Mouse (Mus musculus) myocyte (in vitro differentiated cells): ENCODE measurements around the gene Lgsn. TPM values are rescaled to one million over a fixed set of nuclear protein-coding genes. Genes with fewer than 3 reads are reported as not detected.

Source experiments
- H3K27me3 ChIP-seq: one replicate; pipeline ENCODE4 v1.6.1; 2011; ENCODE audit not compliant: control insufficient read depth, insufficient read depth, insufficient read length
- H3K36me3 ChIP-seq: one replicate; pipeline ENCODE4 v1.6.1; 2011; ENCODE audit not compliant: control insufficient read depth, insufficient read depth
- H3K4me2 ChIP-seq: one replicate; pipeline ENCODE4 v1.6.1; 2011; ENCODE audit warnings: low read depth, control low read depth
- H3K4me3 ChIP-seq: one replicate; pipeline ENCODE4 v1.5.1; 2011; ENCODE audit warnings: mild to moderate bottlenecking, control low read depth, moderate library complexity
- H3K79me2 ChIP-seq: one replicate; pipeline ENCODE4 v1.6.1; 2011; ENCODE audit not compliant: control insufficient read depth, insufficient read depth
- H3ac ChIP-seq: one replicate; pipeline ENCODE4 v1.6.1; 2011; ENCODE audit not compliant: control insufficient read depth, insufficient read length
- CEBPB ChIP-seq: IDR thresholded peaks from 2 replicates; pipeline ENCODE4 v1.6.1; 2011; ENCODE audit warnings: mild to moderate bottlenecking, moderate library complexity; ENCODE audit not compliant: poor library complexity, insufficient read depth, severe bottlenecking
- E2F4 ChIP-seq: IDR thresholded peaks from one replicate; pipeline ENCODE4 v1.6.1; 2011; ENCODE audit warnings: mild to moderate bottlenecking, control low read depth, moderate library complexity; ENCODE audit not compliant: insufficient read depth
- MAX ChIP-seq: IDR thresholded peaks from one replicate; pipeline ENCODE4 v1.6.1; 2011; ENCODE audit warnings: low read depth, mild to moderate bottlenecking, control low read depth
- MYOD1 ChIP-seq, 3 experiments: IDR thresholded peaks; one replicate each; pipeline ENCODE4 v1.6.1; 2011; ENCODE audit warnings: control low read depth in 2 of 3, low read depth in 2 of 3, mild to moderate bottlenecking in 2 of 3, moderate library complexity in 1 of 3; ENCODE audit not compliant: insufficient read length in 2 of 3, control insufficient read depth in 1 of 3
- MYOG ChIP-seq, 3 experiments: IDR thresholded peaks; one replicate each; pipeline ENCODE4 v1.6.1; 2011; ENCODE audit warnings: control low read depth in 2 of 3, low read depth in 2 of 3, mild to moderate bottlenecking in 2 of 3; ENCODE audit not compliant: insufficient read length in 2 of 3, control insufficient read depth in 1 of 3, insufficient read depth in 1 of 3
- POLR2A ChIP-seq: IDR thresholded peaks from one replicate; pipeline ENCODE4 v1.6.1; 2011; ENCODE audit warnings: low read depth, mild to moderate bottlenecking, control low read depth, moderate library complexity; ENCODE audit not compliant: insufficient read length
- POLR2AphosphoS2 ChIP-seq: IDR thresholded peaks from one replicate; pipeline ENCODE4 v1.6.1; 2011; ENCODE audit warnings: low read depth, control low read depth; ENCODE audit not compliant: insufficient read length
- REST ChIP-seq: IDR thresholded peaks from one replicate; pipeline ENCODE4 v1.6.1; 2011; ENCODE audit warnings: mild to moderate bottlenecking, control low read depth, moderate library complexity; ENCODE audit not compliant: insufficient read depth, insufficient read length
- SRF ChIP-seq: IDR thresholded peaks from one replicate; pipeline ENCODE4 v1.6.1; 2011; ENCODE audit warnings: low read depth; ENCODE audit not compliant: control insufficient read depth, insufficient read length
- TCF12 ChIP-seq: IDR thresholded peaks from one replicate; pipeline ENCODE4 v1.6.1; 2011; ENCODE audit warnings: mild to moderate bottlenecking, control low read depth; ENCODE audit not compliant: poor library complexity, insufficient read depth, severe bottlenecking
- TCF3 ChIP-seq: IDR thresholded peaks from one replicate; pipeline ENCODE4 v1.6.1; 2011; ENCODE audit warnings: low read depth, control low read depth; ENCODE audit not compliant: insufficient read length
- USF1 ChIP-seq: IDR thresholded peaks from one replicate; pipeline ENCODE4 v1.6.1; 2011; ENCODE audit warnings: low read depth, mild to moderate bottlenecking, control low read depth, moderate library complexity
- polyA plus RNA-seq: library from polyadenylated mRNA; unstranded; fragments of >200 nt; fragmentation: generic; extraction: Trizol; gene quantifications from one replicate; pipeline ENCODE4 v1.2.1, GENCODE M21; 2012; ENCODE audit warnings: missing spikeins

Gene Lgsn
- polyA plus RNA-seq, 1 experiment: not detected

DNA sequence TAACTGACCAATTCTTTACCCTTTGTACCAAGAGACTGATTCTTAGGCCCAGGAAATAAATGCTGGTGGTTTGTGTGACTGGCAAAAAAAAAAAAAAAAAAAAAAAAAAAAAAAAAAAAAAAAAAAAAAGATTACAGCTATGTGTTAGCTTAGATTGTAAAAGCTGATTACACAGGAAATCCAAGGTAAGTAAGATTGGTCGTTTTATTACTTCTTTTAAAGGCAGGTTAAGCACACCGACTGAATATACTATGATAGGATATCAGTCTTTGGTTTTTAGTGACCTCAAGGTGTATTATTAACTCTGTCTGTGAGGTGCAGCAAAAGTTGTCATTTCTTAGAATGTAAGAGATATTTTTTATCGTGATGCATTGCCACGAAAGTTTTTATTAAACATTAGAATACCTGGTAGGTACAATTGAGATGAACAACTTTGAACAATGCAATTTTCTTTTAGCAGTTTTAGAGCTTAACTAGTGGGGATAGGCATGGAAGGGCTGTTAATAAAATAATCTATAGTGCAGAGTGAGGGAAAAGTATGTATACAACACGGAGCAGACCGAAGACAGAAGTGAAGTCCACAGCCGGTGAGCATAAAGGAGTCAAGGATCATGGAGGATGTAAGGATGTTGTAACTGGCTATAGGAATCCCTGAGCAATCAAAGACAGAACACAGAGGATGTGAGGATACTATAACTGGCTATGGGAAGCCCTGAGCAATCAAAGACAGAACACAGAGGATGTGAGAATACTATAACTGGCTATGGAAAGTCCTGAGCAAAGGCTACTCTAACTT is 10.7 kb upstream of the Lgsn start:
- Histone ChIP-seq H3K36me3 (no peaks in the 10 kb centered on the region), H3K79me2 (no peaks in the 10 kb centered on the region), H3K4me3 (no peak overlapping the region), H3ac (no peak overlapping the region), H3K4me2 (no peak overlapping the region), H3K27me3 (no peaks in the 10 kb centered on the region)
- TF ChIP-seq SRF (no peak), MYOG (IDR thresholded peaks at IDR 0.05; ENCODE audit: control insufficient read depth in 1 of 3, insufficient read depth in 1 of 3, insufficient read length in 2 of 3, low read depth in 2 of 3) (no peak), MAX (no peak), POLR2A (no peak), TCF3 (no peak), USF1 (no peak), CEBPB (no peak), TCF12 (no peak), REST (no peak), POLR2AphosphoS2 (no peak), E2F4 (no peak), MYOD1 (IDR thresholded peaks at IDR 0.05; ENCODE audit: control insufficient read depth in 1 of 3, insufficient read length in 2 of 3, low read depth in 2 of 3) (no peak)

DNA sequence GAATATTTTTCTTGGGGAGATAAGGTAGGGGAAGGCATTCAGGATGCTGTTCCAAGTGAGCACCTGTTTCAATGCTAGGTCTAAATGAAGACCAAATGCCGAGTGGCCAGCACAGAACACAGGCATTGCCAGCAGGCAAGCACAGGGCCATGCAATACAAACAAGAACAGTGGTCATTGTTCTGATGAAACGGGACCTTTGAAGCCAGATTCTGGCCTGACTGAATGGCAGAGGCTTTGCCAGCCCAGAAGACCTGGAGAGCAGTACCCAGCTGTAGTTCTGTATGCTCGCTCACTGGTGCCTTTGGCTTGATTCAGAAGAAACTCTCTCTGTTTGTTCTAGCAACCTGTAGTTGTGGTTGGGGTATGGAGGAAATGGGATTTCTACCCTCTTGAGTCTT is 800 bp upstream of the Lgsn start:
- H3K36me3 ChIP-seq: no peaks in the 10 kb centered on the region
- no peak overlapping the region for H3ac ChIP-seq
- no peak overlapping the region for H3K4me2 ChIP-seq
- H3K79me2 ChIP-seq: no peaks in the 10 kb centered on the region
- H3K27me3 ChIP-seq: no peaks in the 10 kb centered on the region
- TF ChIP-seq USF1 (no peak), CEBPB (no peak), TCF12 (no peak), MYOD1 (IDR thresholded peaks at IDR 0.05; ENCODE audit: control insufficient read depth in 1 of 3, insufficient read length in 2 of 3, low read depth in 2 of 3) (no peak), MAX (no peak), POLR2A (no peak), SRF (no peak), TCF3 (no peak), E2F4 (no peak), REST (no peak), POLR2AphosphoS2 (no peak), MYOG (IDR thresholded peaks at IDR 0.05; ENCODE audit: control insufficient read depth in 1 of 3, insufficient read depth in 1 of 3, insufficient read length in 2 of 3, low read depth in 2 of 3) (no peak)
- H3K4me3 ChIP-seq: no peak overlapping the region

DNA sequence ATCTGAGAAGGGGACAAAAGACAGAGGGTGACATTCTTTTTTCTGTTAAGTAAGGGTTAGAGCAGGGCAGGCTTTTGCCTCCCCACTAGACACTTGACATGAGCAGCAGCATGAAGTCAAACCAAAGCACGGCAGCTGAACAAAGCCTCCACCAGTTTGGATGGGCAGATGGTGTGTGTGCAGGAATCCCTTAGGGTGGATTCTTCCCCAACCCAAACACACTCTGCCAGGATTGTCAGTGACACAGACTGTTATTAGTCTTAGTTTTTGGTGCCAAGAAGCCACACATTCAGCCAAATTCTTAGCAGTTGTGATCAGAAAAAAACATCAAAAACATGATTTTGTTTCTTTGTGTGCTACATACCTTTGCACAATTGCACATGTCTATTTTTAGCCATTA is 2.1 kb downstream of the Lgsn start:
- H3K79me2 ChIP-seq: no peaks in the 10 kb centered on the region
- H3K27me3 ChIP-seq: no peaks in the 10 kb centered on the region
- H3ac ChIP-seq: no peak overlapping the region
- no peak for TF ChIP-seq USF1
- no peak for TF ChIP-seq MAX
- TF ChIP-seq MYOD1 (IDR thresholded peaks at IDR 0.05; ENCODE audit: control insufficient read depth in 1 of 3, insufficient read length in 2 of 3, low read depth in 2 of 3): no peak
- no peak for TF ChIP-seq TCF3
- no peak for TF ChIP-seq CEBPB
- no peak for TF ChIP-seq REST
- no peak for TF ChIP-seq POLR2A
- TF ChIP-seq POLR2AphosphoS2: no peak
- no peak for TF ChIP-seq MYOG (IDR thresholded peaks at IDR 0.05; ENCODE audit: control insufficient read depth in 1 of 3, insufficient read depth in 1 of 3, insufficient read length in 2 of 3, low read depth in 2 of 3)
- no peak for TF ChIP-seq E2F4
- no peak for TF ChIP-seq TCF12
- no peak for TF ChIP-seq SRF
- H3K4me2 ChIP-seq: no peak overlapping the region
- H3K36me3 ChIP-seq: no peaks in the 10 kb centered on the region
- no peak overlapping the region for H3K4me3 ChIP-seq

DNA sequence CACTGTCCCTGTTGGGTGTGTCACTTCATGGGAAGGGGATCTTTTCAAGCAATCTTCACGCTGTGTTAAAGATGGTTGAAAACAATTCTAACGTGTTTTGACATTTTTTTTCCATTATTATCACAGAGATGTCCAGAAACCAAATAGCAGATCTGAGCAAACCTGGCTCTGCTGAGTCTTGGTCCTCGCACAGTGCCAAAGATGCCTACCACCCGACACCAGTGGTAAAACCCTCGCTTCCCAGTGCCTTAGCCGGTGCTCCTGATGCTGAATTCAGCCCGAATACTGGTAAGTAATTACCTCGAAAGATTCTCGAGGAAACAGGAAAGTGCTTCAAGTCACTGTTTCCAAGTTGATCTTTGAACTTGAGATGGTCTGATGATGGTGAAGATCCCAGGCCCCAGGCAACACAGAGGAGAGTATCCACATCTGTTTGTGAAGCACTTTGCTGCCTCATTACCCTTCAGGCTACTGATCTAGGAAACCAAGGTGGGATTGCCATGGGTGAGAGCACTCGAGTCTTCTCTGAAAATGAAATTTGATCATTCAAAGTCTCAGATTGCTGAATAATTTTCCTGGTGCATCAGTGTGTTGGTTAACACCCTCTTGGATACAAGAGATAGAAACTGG is 14.2 kb downstream of the Lgsn start:
- Histone ChIP-seq H3K79me2 (no peaks in the 10 kb centered on the region), H3K36me3 (no peaks in the 10 kb centered on the region), H3K4me3 (no peak overlapping the region), H3ac (no peak overlapping the region), H3K4me2 (no peak overlapping the region), H3K27me3 (no peaks in the 10 kb centered on the region)
- TF ChIP-seq POLR2A (no peak), MAX (no peak), CEBPB (no peak), MYOD1 (IDR thresholded peaks at IDR 0.05; ENCODE audit: control insufficient read depth in 1 of 3, insufficient read length in 2 of 3, low read depth in 2 of 3) (no peak)
